Mouse (Mus musculus) adrenal gland, postnatal 10 days (tissue): Measurements from ENCODE around the gene Ap1s1. TPM values are rescaled to one million over a fixed set of nuclear protein-coding genes. Genes with fewer than 3 reads are reported as not detected.

Experiments
- DNase-seq: peaks from one replicate; pipeline ENCODE4 v3.0.0; 2021; ENCODE audit warnings: mixed read lengths
- microRNA-seq: library from miRNA; unstranded; fragments of <30 nt; microRNA quantifications from one replicate; pipeline ENCODE4 v1.2.0, GENCODE M21; 2021
- total RNA-seq, 2 experiments: library from RNA; stranded (reverse); gene quantifications; 2 replicates each; pipeline ENCODE4 v1.2.3; 2021

The Ap1s1 gene
- total RNA-seq, 2 experiments from 2014 or later, result 105 to 106 TPM

- DNase-seq, result peak; percentile 90
Observed at GRCm38 (mm10) chr5:137025132-137025531, 20.8 kb downstream of the Ap1s1 start.

DNA sequence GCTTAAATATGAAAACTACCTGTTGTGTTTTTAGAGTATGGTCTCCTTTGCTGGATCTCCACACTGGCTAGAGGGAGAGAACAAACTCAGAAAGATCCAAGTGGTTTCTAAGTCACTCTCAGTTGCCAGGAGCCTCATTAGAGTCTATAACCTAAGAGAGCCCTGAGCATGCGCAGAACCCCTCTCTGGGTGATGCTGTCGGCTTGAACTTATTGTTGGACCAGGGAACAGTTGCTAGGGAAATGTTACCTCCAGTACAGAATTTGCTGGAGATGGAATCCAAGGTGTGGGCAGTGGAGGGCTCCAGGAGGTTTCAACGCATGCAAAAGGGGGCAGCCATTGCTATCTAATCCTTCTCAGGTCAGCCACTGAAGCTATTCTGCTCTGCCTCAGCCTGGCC, 21.6 kb downstream of the Ap1s1 start:
- no peak for DNase-seq

- peak; percentile 50 for DNase-seq
Observed at GRCm38 (mm10) chr5:137015913-137016312, 30.0 kb downstream of the Ap1s1 start.

GRCm38 (mm10) chr5:137012401-137012950, 33.5 kb downstream of the Ap1s1 start:
- DNase-seq, result peak; percentile 41

- DNase-seq, result peak; percentile 78
Observed at GRCm38 (mm10) chr5:137009988-137010387, 35.9 kb downstream of the Ap1s1 start.

DNA sequence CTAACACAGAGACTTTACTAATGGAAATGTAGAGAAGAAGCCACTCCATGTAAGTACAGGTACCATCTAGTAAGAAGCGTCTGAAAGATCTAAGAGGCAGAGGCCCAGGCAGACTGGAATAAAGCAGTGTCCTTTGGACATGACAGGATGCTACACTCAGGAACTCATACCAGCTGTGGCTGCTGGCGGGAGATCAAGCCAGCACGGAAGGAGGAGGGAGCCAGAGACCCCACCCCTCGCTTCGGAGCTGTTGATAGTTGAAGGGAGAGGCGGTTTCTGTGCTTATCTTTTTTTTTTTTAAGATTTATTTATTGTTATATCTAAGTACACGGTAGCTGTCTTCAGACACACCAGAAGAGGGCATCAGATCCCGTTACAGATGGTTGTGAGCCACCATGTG, 38.7 kb downstream of the Ap1s1 start:
- no peak for DNase-seq

GRCm38 (mm10) chr5:137000612-137001011, 45.3 kb downstream of the Ap1s1 start:
- no peak for DNase-seq

GRCm38 (mm10) chr5:136999449-136999848, 46.5 kb downstream of the Ap1s1 start:
- no peak for DNase-seq

DNA sequence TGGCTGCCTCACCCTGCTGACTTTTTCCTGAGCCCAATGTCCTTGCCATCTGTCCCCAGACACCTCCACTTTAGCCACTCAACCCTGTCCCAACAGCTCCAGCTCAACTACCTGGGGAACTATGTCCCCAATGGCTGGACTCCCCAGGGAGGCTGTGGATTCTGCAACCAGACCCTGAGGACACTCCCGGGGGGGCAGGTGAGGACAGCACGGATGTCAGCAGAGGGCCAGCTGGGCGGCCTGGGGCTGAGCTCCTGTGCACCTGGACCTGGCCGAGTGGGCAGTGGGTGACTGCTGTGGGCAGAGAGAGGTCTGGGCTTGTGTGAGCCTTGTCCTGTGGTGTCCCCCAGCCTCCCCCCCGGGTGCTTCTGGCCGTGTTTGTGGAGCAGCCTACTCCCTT, 56.1 kb downstream of the Ap1s1 start:
- no peak for DNase-seq

DNA sequence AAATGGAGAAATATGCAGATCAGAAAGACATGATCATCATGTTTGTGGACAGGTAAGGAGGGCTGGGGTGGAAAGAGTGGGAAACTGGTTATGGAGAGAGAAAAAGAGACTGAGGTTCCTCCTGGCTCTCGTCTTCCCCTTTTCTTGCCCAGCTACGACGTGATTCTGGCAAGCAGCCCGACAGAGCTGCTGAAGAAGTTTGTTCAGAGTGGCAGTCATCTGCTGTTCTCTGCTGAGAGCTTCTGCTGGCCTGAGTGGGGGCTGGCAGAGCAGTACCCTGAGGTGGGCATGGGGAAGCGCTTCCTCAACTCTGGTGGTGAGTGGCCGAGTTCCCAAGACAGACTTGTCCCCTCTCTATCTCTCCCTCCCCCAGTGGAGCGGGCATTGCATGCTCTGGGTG, 57.5 kb downstream of the Ap1s1 start:
- peak; percentile 46 for DNase-seq

- no peak for DNase-seq
Observed at GRCm38 (mm10) chr5:136987934-136988271, 58.0 kb downstream of the Ap1s1 start, which contains the start of gene Znhit1. Znhit1 (minus strand) TSS chr5:136988021.

- peak; percentile 83 for DNase-seq
Observed at GRCm38 (mm10) chr5:136987138-136987933, 58.6 kb downstream of the Ap1s1 start.

- peak; percentile 96 for DNase-seq
Observed at GRCm38 (mm10) chr5:136986695-136987137, 59.2 kb downstream of the Ap1s1 start, which contains the start of gene Plod3. Plod3 (plus strand) TSS chr5:136987019.

Small RNA genes within 50 kb of the gene (microRNA-seq; reads per million reads assigned to microRNA genes)
- gene Mir702, result 59.6 reads per million, percentile 38 among the genes with 10 or more reads in this experiment

Other genes starting within 250 kb of the Ap1s1 start
- gene Col26a1, start 162.9 kb downstream of the Ap1s1 start, total RNA-seq, result 1 to 10 TPM; 6.7 to 8.3 TPM
- gene Ift22, start 138.0 kb downstream of the Ap1s1 start, total RNA-seq, result 10 to 100 TPM; 24.5 to 27.5 TPM
- 100 to 1,000 TPM; 164 to 186 TPM for gene Fis1, start 92.9 kb downstream of the Ap1s1 start, total RNA-seq
- gene Cldn15, start 79.5 kb downstream of the Ap1s1 start, total RNA-seq, result 10 to 100 TPM; 10.7 to 13.6 TPM
- gene Plod3, start 59.1 kb downstream of the Ap1s1 start, total RNA-seq, result 10 to 100 TPM; 43.5 to 49.6 TPM
- gene Znhit1, start 58.1 kb downstream of the Ap1s1 start, total RNA-seq, result 10 to 100 TPM; 60.1 to 61.0 TPM
- gene Vgf, start 19.7 kb downstream of the Ap1s1 start, total RNA-seq, result 10 to 100 TPM in 1 of 2 experiments, 1 to 10 TPM in 1; 9.9 to 13.7 TPM
- 1 to 10 TPM; 1.4 to 4.6 TPM for gene Serpine1, start 26.1 kb upstream of the Ap1s1 start, total RNA-seq
- gene Trim56, start 70.1 kb upstream of the Ap1s1 start, total RNA-seq, result 10 to 100 TPM; 26.5 to 32.5 TPM
- not detected for gene Muc3, start 103.2 kb upstream of the Ap1s1 start, total RNA-seq
- gene Muc3a, start 166.3 kb upstream of the Ap1s1 start, total RNA-seq, result under 1 TPM; 0.24 to 0.51 TPM
- gene Ache, start 241.4 kb upstream of the Ap1s1 start, total RNA-seq, result 10 to 100 TPM; 11.6 to 21.3 TPM
- gene Ufsp1, start 248.5 kb upstream of the Ap1s1 start, total RNA-seq, result 10 to 100 TPM in 1 of 2 experiments, 1 to 10 TPM in 1; 7.6 to 11.5 TPM